Mouse (Mus musculus): ENCODE results near the gene Nectin1.
A peak's percentile ranks its signal among the peaks of the same experiment; 100 is the strongest.

Gene Nectin1

DNA sequence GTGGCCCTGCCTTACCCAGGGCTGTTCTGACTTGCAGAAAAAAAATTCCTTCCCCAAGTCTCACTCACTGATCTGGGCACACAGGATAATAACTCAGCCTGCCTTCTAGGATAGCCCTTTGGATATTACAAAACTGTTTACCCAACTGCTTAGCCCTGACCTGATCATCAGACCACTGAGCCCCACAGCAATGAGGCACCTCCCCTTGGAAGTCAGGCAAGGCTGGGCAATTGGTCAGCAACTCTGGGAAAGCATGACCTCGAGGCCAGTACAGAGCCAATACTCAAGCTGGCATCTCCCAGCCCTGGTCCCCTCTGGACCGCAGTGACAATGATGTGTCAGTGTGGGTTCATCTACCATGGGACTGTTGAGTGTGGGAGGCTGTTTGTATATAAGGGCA is 69.4 kb downstream of the Nectin1 start:
- no peak for DNase-seq

DNA sequence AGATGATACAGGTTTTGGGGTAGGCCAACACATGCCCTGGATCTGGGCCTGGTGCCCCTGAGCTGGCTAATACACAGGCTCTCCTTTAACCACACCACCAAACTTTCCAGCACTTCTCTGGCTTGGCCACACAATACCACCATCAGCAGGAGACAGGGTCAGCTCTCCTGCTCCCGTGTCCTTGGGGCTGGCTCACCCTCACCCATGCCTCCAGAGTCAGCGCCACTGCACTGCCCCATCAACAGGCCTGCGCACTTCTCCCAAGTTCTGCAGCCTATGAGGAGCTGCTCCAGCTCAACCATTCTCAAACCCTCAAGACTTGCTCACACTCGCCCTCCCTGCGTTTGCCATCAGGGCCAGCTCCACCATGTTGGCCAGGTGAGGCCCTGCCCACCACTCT is 78.4 kb downstream of the Nectin1 start:
- DNase-seq, result no peak

DNA sequence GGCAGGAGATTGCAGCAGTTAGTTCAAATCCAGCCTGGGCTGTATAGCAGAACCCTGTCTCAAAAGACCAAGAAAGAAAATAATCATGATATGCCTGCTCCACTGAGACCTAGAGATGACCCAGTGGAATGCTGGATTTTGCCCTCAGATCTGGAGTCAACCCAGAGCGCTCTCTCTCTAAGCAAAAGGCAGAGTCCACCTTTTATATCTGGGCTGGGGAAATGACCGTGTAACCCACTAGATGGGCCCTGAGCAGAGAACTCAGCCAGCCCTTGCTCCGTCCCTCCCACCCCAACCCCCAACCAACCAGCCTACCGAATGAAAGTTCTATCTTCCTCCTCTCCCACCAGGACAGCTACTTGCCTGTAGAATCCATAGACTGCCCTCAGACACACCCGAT is 81.4 kb downstream of the Nectin1 start:
- DNase-seq, result no peak

DNA sequence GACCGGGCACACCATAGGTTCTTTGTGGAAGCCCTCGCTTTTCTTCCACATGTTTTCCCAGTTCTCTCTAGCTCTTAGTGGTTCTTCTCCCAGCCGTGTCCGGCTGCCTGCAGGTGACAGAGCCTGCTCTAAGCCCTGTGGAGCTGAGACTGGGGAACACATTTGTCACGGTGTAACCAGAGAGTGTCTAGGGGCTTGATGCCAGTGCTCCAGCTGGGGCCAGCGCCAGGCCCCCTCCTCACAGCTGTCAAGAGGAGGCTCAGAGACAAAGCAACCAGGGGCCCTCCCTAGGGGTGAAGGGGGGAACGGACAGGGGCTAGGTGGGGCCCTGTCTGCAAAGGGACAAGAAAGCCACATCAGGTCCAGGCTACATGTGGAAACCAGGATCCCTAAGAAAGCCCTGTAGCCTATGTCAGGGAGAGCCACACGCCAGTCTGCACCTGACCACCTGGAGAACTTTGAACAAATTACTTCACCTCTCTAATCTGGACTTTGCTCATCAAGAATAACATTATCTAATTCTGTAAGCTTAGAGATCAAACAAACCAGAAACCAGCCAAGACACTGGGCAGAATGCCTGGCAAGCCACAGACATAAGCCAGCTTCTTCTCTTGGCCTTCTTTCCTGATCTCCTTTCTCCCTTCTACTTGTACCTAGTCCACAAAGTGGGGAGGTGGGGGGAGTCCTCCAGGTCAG is 82.9 kb downstream of the Nectin1 start:
- DNase-seq, result no peak

DNA sequence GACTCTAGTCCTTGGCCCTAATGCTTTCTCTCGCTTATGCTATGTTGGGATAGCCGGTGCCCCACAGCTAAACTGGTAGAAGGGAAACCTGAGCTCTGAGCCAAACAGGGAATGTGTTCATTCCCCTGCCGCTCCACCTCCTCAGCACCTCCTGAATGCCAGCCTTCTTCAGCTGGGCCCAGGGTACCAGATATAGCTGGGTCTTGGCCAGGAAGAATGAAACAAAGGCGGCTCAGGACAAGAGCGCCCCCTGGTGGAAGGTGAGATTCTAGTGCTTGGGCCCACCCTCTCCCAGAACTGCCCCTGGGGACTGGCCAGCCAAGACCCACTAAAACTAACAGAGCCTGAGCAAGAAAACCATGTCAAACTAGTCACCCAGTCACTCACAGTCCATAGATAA is 83.8 kb downstream of the Nectin1 start:
- DNase-seq, result peak; percentile 16 to 61

DNA sequence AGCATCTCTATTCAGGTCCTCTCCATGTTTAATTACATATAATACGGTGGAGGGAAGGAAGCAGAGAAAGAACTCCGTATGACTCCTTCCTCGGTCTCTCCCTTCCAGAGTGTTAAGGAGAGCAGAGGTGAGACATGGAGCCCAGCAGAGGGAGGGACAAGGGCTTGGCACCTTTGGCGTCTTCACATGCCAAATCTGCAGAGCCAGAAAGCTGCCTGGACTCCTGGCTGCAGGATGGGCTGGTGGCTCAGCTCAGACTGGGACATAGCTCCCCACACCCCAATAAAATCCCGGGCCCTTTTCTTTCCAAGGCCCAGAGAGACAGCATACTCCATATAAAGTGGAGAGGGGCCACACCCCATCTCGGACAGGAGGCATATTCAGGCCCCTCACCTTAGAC is 85.2 kb downstream of the Nectin1 start:
- DNase-seq, result no peak

DNA sequence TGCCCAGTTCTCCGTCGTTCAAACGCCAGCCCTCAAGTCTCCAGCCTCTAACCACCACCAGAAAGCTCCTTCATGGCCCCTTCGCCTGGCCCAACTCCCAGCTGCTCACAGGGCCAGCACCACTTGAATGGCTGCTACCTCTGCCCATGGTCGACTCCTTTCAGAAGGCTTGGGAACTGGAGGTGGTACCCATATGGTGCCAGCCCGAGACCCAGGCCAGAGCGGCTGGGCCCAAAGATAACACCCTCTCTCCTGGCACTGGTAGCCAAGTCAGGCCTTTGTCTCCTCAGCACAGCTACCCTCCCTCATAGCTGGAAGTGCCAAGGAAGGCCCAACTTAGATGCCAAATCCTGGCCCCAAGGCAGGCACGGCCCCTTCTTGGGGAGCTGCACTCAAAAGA is 89.4 kb downstream of the Nectin1 start:
- no peak for DNase-seq

DNA sequence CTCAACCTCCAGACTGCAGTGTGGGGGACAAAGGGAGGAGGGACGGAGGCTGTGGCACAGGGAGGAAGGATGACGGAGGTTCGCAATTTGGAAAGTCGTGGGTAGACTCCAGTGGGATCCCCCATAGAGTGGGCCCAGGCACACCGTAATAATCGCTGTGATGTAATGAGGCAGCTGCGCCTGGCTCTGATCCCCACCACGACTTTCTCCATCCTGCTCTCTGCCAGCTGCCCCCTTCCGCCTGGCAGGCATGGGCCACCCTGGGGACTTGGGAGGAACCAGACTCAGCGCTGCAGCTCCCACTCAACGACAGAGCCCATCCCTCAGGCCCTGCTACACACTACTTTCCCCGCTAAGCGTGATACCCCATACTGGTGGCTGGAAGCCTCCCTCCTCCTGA is 90.5 kb downstream of the Nectin1 start:
- DNase-seq, result no peak

DNA sequence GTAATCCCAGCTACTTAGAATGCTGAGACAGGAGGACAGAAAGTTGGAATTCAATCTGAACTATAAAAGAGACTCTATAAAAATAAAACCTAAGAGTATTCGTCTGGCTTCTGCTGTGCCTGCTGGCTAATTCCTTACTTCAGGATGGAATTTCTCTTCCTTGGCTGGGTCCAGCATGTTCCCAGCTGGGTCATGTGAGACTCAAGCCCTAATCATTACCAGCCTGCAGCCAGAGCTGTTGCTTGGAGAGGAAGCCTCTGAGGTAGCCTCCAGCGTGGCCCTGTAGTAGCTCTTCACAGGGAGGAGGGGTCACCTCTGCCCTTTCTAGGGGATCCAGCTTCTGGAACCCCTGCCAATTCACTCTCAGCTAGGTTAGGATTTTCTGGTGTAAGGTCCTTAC is 94.8 kb downstream of the Nectin1 start:
- DNase-seq, result no peak

DNA sequence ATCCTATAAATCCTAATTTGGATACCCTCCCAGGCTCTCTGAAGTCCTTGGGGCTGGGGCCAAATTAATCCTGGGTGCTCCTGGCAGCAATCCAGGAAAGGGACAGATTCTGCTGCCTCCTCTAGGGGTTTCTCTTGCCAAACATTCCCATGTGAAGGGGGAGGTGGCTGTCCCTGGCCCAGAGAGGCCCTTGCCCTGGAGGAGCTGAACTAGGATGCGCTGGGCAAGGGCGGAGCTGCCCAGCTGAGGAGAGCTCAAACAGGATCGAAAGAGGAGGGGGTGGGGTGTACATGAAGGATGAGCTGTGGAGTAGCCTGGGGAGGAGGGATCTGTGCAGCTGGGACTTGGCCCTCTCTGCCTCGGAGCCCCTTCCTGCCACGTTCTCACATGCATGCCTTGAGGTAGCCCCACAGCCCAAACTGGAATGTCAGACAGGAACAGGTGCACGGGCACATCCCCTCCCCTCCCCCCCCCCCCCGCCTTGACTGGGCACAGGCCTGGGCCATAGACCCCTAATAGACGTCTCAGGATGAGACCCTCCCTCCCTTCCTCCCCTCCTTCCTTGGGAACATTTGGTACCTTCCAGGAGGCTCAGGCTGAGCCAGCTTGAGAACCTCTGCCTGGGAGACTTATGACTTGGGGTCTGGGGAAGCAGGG is 99.3 kb downstream of the Nectin1 start:
- DNase-seq, result no peak

DNA sequence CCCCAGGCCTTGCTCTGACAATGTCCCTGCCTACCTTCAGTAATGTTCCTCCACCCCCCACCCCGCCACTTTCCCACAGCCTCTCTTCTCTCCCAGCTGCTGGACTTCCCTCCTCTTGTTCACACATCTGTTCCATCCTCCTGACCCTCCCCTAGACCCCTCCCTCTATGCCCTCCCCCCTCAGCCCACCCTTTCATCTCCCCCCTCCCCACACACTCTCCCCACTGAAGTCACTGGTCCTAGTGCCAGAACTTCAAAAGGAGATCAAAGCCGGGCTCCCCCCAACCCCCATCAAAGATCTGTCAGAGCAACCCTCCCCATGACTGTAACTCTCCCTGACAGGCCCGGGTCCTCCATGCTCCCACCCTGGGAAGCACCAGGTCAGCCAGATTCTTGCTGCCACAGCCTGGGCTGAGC is 99.9 kb downstream of the Nectin1 start:
- no peak for DNase-seq

DNA sequence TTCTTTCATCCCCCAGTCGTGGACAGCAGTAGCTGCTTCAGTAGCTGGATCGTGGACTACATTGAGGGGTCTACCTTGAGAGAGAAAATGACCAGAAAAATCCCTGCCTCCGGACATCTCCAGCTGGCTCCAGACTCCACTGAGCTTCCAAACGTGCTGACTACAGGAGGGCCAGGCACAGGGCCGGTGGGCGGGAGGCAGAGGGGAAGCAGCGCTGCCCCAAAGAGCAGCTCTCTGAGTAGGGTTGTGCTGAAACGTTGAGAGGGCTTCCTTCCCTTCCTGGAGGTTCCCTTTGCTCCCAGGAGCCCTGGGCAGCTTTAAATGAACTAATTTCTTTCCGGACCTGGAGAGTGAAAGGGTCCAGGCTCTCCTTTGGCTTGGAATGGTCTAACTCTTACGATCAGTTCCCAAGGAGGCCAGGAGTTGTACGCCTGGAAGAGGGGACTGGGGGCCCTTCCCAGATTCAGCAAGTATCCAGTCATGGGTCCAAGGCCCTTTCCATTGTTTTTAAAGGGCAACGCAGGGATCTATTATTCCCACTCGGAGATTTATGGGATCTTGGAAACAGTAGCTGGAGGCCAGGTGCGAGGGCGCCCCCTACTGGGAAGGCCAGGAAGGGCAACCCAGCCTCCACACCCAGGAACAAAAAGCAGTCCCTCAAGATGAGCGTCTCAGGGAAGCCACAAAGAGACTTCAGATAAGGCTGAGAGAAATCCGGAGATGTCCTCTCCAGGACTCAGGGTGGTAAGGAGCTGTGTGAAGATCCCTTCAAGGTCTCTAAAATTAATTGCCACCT is 102.1 kb downstream of the Nectin1 start:
- DNase-seq, result peak in 1 of 2 experiments; percentile 13

DNA sequence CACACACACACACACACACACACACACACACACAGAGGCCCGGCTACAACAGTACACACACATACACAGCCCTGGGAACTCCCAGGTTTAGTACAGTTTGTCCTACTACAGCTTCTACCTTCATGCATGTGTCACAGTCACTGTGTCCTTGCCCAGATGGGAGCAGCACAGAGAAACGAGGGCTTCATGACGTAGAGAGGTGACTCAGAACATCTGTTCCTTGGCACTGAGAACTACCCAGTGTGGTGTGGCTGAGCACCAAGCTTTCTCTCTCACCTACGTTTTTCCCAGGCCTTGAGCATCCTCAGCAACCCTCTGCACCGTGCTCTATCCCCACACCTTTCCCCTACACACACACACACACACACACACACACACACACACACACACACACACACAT is 104.1 kb downstream of the Nectin1 start:
- DNase-seq, result no peak

DNA sequence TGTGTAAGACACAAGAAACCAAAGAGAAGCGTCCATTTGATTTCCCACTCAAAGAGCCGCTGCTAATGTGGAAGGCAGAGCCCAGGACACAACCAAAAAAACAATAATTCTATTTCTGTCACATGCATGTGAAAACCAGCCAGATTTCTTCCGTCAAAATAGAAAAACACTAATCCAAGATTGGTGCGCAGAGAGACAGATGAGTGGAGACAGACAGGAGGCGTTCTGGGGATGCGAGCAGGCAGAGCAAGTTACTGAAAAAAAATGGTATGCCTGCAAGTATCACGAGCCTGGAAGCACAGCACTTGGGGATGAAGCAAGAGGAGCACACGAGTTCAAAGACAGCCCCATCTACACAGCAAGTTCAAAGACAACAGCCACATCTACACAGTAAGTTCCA is 106.5 kb downstream of the Nectin1 start:
- no peak for DNase-seq

DNA sequence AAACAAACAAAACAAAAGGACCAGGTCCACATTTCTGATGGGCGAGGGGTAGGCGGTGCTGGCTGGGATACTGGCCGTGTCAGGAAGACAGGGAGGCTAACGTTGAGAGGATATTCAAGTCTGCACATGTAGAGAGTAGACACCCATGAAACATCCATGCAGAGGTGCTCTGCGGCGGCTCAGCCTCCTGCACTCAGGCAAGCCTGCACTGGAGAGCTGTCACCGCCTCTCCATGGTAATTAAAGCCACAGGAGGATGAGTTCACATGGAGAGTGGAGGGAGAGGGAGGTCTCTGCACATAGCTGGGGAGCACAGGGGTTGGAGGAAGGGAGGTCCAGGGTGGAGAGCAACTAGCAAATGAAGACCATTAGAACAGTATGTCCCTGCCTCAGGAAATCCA is 107.4 kb downstream of the Nectin1 start:
- no peak for DNase-seq

DNA sequence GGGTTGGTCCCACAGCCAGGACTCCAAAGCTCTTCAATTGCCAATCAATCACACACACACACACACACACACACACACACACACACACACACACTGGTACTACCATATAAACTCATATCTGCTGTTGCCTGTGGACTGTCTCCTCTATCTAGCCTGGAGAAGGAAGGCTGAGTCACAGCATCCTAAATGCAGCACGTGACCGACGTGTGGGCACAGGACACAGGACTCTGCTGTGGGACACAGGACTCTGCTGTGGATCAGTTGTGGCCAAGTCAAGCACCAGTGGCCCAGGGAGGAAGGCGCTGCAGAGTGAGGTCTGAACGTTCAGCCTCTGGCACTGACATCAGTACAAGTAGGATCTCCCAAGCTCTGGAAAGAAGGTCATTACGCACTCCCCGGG is 112.1 kb downstream of the Nectin1 start:
- DNase-seq, result no peak

Measured in spleen, adult 18-20 months (tissue).